Mouse (Mus musculus) midbrain, embryonic 14.5 days (tissue): ENCODE results near the gene Lamp5. TPM values are rescaled to one million over a fixed set of nuclear protein-coding genes. Genes with fewer than 3 reads are reported as not detected.
A peak's percentile ranks its signal among the peaks of the same experiment; 100 is the strongest.

ENCODE experiments used
- ATAC-seq: fragments of 200-750 bp; cut with Nextera tagmentation; 2 replicates; pipeline ENCODE4 v1.8.0; 2017; ENCODE audit warnings: moderate number of reproducible peaks, moderate library complexity; ENCODE audit not compliant: low FRiP score, low TSS enrichment
- DNase-seq: peaks from one replicate; pipeline ENCODE4 v3.0.0-alpha.2; 2015
- H3K27ac ChIP-seq: fragments of 300-500 bp; sonication (generic); replicated peaks from 2 replicates; pipeline ENCODE4 v1.5.1; 2014; ENCODE audit warnings: mild to moderate bottlenecking, low read depth, low read length, moderate library complexity
- H3K27me3 ChIP-seq: fragments of 300-500 bp; sonication (generic); 2 replicates; pipeline ENCODE4 v1.6.1; 2014; ENCODE audit warnings: low read length, control low read depth, mixed read lengths; ENCODE audit not compliant: control insufficient read depth, insufficient read depth
- H3K36me3 ChIP-seq: fragments of 300-500 bp; sonication (generic); 2 replicates; pipeline ENCODE4 v1.6.1; 2014; ENCODE audit warnings: low read length, control low read depth; ENCODE audit not compliant: control insufficient read depth, insufficient read depth
- H3K4me1 ChIP-seq: fragments of 300-500 bp; sonication (generic); 2 replicates; pipeline ENCODE4 v1.6.1; 2014; ENCODE audit warnings: mild to moderate bottlenecking, antibody characterized with exemption, low read length, control low read depth; ENCODE audit not compliant: control insufficient read depth, insufficient read depth
- H3K4me2 ChIP-seq: fragments of 300-500 bp; sonication (generic); 2 replicates; pipeline ENCODE4 v1.6.1; 2014; ENCODE audit warnings: mild to moderate bottlenecking, low read length, moderate library complexity
- H3K4me3 ChIP-seq: fragments of 300-500 bp; sonication (generic); replicated peaks from 2 replicates; pipeline ENCODE4 v1.5.1; 2014; ENCODE audit warnings: low read depth, low read length
- H3K9ac ChIP-seq: fragments of 300-500 bp; sonication (generic); replicated peaks from 2 replicates; pipeline ENCODE4 v1.6.1; 2014; ENCODE audit warnings: mild to moderate bottlenecking, low read length, moderate library complexity
- H3K9me3 ChIP-seq: fragments of 300-500 bp; sonication (generic); 2 replicates; pipeline ENCODE4 v1.6.1; 2016; ENCODE audit warnings: low read length, control low read depth, mixed read lengths; ENCODE audit not compliant: control insufficient read depth
- WGBS: fragments of 180-500 bp; shearing (Covaris S2); extraction: QIAGEN DNeasy Blood & Tissue Kit; methylation state at CpG from one replicate; pipeline ENCODE4 v1.1.7; 2014; 5-methylcytosine and 5-hydroxymethylcytosine counted together
- polyA plus RNA-seq: library from polyadenylated mRNA; unstranded; fragments of >200 nt; fragmentation: Nextera tagmentation; extraction: Ambion mirVana; gene quantifications from 2 replicates; pipeline ENCODE4 v1.2.1, GENCODE M21; 2014

The Lamp5 gene
- polyA plus RNA-seq, 1 experiment from 2014 or later: 13.1 TPM

GRCm38 (mm10) chr2:136059029-136059669 is 7.1 kb downstream of the Lamp5 start:
- Histone ChIP-seq H3K4me3 (peak overlapping the region; percentile 35), H3K27ac (0 out of 2 replicates have a peak overlapping the region, but pooled peaks have one; percentile 32), H3K4me2 (peak overlapping the region; percentile 70), H3K4me1 (peaks cover 12% of the 10 kb centered on the region; the same call in 1 of the 2 replicates), H3K9ac (peak overlapping the region; percentile 54), H3K36me3 (no peaks in the 10 kb centered on the region), H3K27me3 (peaks cover 35% of the 10 kb centered on the region), H3K9me3 (no peaks in the 10 kb centered on the region)
- no peak for ATAC-seq
- 1% methylated on average over 37 of the region's 37 CpGs for WGBS
- peak; percentile 47 for DNase-seq

DNA sequence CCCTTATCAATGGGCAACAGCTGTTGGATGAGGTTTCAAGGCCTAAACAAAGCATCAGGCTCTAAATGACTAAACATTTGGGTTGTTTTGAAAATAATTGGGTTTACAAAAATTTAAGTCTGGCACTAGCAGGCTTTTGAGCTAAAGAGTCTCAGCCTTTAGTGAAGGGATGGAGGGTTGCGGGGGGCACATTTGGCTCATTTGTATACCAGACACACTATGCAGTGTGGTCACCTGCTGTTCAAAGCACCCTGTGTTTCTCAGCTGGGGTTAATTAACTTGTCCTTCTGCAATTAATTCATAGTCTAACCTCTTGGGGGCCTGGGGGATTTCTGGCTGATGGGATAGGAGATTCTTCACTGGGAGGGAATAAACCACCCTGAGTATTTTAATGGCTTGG is 12.3 kb downstream of the Lamp5 start:
- peaks cover 2% of the 10 kb centered on the region; the same call in 1 of the 2 replicates for H3K4me1 ChIP-seq
- peaks cover 13% of the 10 kb centered on the region for H3K27me3 ChIP-seq
- no peak overlapping the region for H3K27ac ChIP-seq
- no peaks in the 10 kb centered on the region for H3K9me3 ChIP-seq
- DNase-seq (no peak), ATAC-seq (no peak)
- H3K4me3 ChIP-seq: no peak overlapping the region
- H3K9ac ChIP-seq: no peak overlapping the region
- H3K36me3 ChIP-seq: no peaks in the 10 kb centered on the region
- no peak overlapping the region for H3K4me2 ChIP-seq
- WGBS: 44% methylated on average over 1 of the region's 1 CpGs

GRCm38 (mm10) chr2:136095978-136096377 is 43.9 kb downstream of the Lamp5 start:
- DNase-seq (no peak), ATAC-seq (no peak)
- Histone ChIP-seq H3K27ac (no peak overlapping the region), H3K9me3 (no peaks in the 10 kb centered on the region), H3K36me3 (0 out of 2 replicates have a peak, but pooled peaks cover 3% of the 10 kb centered on the region), H3K9ac (no peak overlapping the region), H3K4me2 (no peak overlapping the region), H3K4me3 (no peak overlapping the region), H3K27me3 (no peaks in the 10 kb centered on the region), H3K4me1 (no peaks in the 10 kb centered on the region)
- WGBS: 81% methylated on average over 2 of the region's 2 CpGs

- H3K27me3 ChIP-seq: no peaks in the 10 kb centered on the region
- H3K4me2 ChIP-seq: no peak overlapping the region
- WGBS: 95% methylated on average over 3 of the region's 3 CpGs
- H3K4me3 ChIP-seq: no peak overlapping the region
- H3K9ac ChIP-seq: no peak overlapping the region
- no peaks in the 10 kb centered on the region for H3K9me3 ChIP-seq
- H3K4me1 ChIP-seq: no peaks in the 10 kb centered on the region
- no peak overlapping the region for H3K27ac ChIP-seq
- 0 out of 2 replicates have a peak, but pooled peaks cover 3% of the 10 kb centered on the region for H3K36me3 ChIP-seq
- ATAC-seq (no peak), DNase-seq (no peak)
Observed at GRCm38 (mm10) chr2:136097143-136097542, 45.1 kb downstream of the Lamp5 start.

DNA sequence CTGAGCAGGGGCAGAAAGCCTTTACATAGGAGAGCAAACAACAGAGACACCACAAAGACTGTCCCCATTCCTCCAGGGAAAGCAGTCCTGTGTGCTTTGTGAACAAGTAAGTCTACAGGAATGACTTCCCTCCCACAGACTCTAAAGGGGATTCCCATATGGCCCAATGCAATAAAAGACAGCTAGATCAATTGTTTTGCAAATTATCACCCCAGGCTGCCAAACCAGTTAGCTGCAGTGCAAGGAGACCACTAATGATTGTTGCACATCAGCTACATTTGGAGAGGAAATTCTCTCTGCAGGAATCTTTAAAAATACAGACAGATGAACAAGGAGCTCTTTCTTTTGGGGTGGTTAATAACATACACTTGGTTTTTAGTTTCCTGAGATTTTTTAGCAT is 55.6 kb downstream of the Lamp5 start:
- H3K27ac ChIP-seq: peak overlapping the region; percentile 94
- 0 out of 2 replicates have a peak, but pooled peaks have one; percentile 25 for ATAC-seq
- H3K9ac ChIP-seq: no peak overlapping the region
- no peaks in the 10 kb centered on the region for H3K27me3 ChIP-seq
- no peaks in the 10 kb centered on the region for H3K9me3 ChIP-seq
- H3K4me2 ChIP-seq: peak overlapping the region; percentile 29
- H3K36me3 ChIP-seq: no peaks in the 10 kb centered on the region
- no peak overlapping the region for H3K4me3 ChIP-seq
- peak; percentile 74 for DNase-seq
- peaks cover 28% of the 10 kb centered on the region for H3K4me1 ChIP-seq

DNA sequence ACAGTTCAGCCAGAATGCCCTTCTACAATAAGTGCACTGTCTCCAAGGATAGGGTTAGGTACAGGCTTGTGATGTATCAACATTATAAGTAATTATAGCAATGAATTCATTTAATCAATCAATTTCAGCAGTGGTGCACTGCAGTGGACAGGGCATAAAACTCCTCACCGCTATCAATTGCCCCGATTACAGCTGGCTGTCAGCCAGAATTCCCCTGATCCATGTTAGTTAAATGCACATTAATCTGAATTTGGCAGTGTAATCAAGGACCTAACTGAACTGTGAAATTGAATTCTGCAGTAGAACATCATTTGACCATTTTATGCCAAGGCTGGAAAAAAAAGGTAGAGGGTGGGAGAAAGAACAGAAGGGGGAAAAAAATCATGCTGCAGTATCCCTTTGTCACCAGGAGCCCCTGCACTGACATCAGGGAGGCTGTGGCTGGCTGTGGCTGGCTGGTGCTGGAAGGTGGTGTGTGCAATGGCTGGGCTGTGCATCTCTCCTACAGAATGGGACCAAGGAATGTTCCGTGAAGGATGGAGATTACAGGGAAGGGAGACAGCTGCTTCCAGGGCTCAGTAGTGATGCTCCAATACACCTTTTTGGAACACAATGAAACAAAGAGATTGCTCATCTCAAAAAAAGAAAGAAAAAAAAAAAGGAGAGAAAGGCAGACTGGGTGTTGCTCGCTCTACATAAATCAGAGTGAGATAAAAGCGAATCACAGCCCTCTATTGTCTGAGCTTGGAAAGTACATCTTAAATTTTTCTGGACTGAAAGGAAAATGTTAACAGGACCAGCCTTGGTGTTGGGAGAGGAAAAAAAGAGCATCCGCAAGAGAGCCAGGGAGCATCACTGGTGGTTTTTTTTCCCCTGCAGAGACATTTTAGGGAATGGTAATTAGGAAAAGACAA is 56.3 kb downstream of the Lamp5 start:
- Histone ChIP-seq H3K27me3 (no peaks in the 10 kb centered on the region), H3K4me3 (no peak overlapping the region), H3K4me1 (peaks cover 30% of the 10 kb centered on the region), H3K9me3 (no peaks in the 10 kb centered on the region), H3K27ac (peak overlapping the region; percentile 94), H3K9ac (peak overlapping the region; percentile 36; the same call in 1 of the 2 replicates), H3K4me2 (peak overlapping the region; percentile 29), H3K36me3 (no peaks in the 10 kb centered on the region)
- ATAC-seq (peak; percentile 89), DNase-seq (peak; percentile 82)
- WGBS: 4% methylated on average over 6 of the region's 6 CpGs

- WGBS: 2% methylated on average over 2 of the region's 2 CpGs
Observed at GRCm38 (mm10) chr2:136109038-136109363, 57.0 kb downstream of the Lamp5 start.

GRCm38 (mm10) chr2:136113374-136113773 is 61.3 kb downstream of the Lamp5 start:
- 82% methylated on average over 6 of the region's 6 CpGs for WGBS

More at GRCm38 (mm10) chr2:136109038-136109363, 57.0 kb downstream of the Lamp5 start:
- H3K27me3 ChIP-seq: no peaks in the 10 kb centered on the region
- H3K36me3 ChIP-seq: no peaks in the 10 kb centered on the region
- H3K27ac ChIP-seq: peak overlapping the region; percentile 94
- H3K9me3 ChIP-seq: no peaks in the 10 kb centered on the region
- DNase-seq (no peak), ATAC-seq (no peak)
- peak overlapping the region; percentile 36; the same call in 1 of the 2 replicates for H3K9ac ChIP-seq
- no peak overlapping the region for H3K4me3 ChIP-seq
- H3K4me2 ChIP-seq: peak overlapping the region; percentile 29; the same call in 1 of the 2 replicates
- peaks cover 30% of the 10 kb centered on the region for H3K4me1 ChIP-seq

More at GRCm38 (mm10) chr2:136113374-136113773, 61.3 kb downstream of the Lamp5 start:
- Histone ChIP-seq H3K27me3 (no peaks in the 10 kb centered on the region), H3K27ac (no peak overlapping the region), H3K4me3 (no peak overlapping the region), H3K9me3 (no peaks in the 10 kb centered on the region), H3K4me2 (no peak overlapping the region), H3K36me3 (peaks cover 5% of the 10 kb centered on the region; the same call in 1 of the 2 replicates), H3K4me1 (peaks cover 15% of the 10 kb centered on the region), H3K9ac (no peak overlapping the region)
- DNase-seq (no peak), ATAC-seq (no peak)
